Mouse (Mus musculus): ENCODE results near the gene Gstm6. TPM values are rescaled to one million over a fixed set of nuclear protein-coding genes. Genes with fewer than 3 reads are reported as not detected.
"Not testable (repeated sequence)": the region's sequence is repeated elsewhere in the genome, so short reads cannot be mapped to it uniquely, and the experiment has no call there.

Gstm6 gene
- polyA plus RNA-seq, 1 experiment from 2014 or later = 10.4 TPM

DNA sequence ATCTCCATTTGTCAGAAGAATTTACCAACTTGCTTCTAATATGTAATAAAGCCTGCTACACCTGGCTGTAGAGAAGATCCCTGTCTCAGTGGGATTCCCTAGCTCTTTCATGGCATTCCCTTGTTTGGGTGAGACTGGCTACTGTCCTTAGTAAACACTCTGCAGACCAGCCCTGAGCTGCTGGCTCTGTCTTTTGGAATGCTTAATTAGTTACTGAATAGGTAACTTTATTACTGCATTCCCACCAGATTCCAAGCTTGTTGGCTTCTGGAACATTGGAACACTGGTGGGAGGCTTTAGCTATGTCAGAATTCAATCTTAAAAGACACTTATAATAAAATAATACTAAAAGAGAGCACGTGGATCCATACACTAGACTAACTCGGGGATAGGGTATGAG lies 54.3 kb downstream of the Gstm6 start:
- H3K9me3 ChIP-seq (replicated peaks); H3K27ac ChIP-seq; ATAC-seq (replicated peaks; ENCODE audit: insufficient number of reproducible peaks, insufficient read depth, low FRiP score, low read depth); H3K4me3 ChIP-seq; H3K9ac ChIP-seq; H3K36me3 ChIP-seq; H3K27me3 ChIP-seq; H3K4me1 ChIP-seq (replicated peaks); H3K4me2 ChIP-seq: not testable (repeated sequence)
- 84% methylated on average over 2 of the region's 2 CpGs for WGBS

Other genes starting within 250 kb of the Gstm6 start
- 47.3 and 54.6 TPM in 2 replicates for gene Ahcyl1, start 247.2 kb downstream of the Gstm6 start, polyA plus RNA-seq (2015; fragmentation: Nextera tagmentation; extraction: Ambion mirVana)
- gene Csf1, start 183.3 kb downstream of the Gstm6 start, polyA plus RNA-seq (2015; fragmentation: Nextera tagmentation; extraction: Ambion mirVana) = 8.0 and 11.2 TPM in 2 replicates
- not detected in 2 replicates for gene Eps8l3, start 66.5 kb downstream of the Gstm6 start, polyA plus RNA-seq (2015; fragmentation: Nextera tagmentation; extraction: Ambion mirVana)
- gene Gstm5, start 47.9 kb downstream of the Gstm6 start, polyA plus RNA-seq (2015; fragmentation: Nextera tagmentation; extraction: Ambion mirVana) = 111 and 122 TPM in 2 replicates
- gene Gstm7, start 11.9 kb downstream of the Gstm6 start, polyA plus RNA-seq (2015; fragmentation: Nextera tagmentation; extraction: Ambion mirVana) = 22.1 and 23.1 TPM in 2 replicates
- 0.30 TPM in 1 of 2 replicates, not detected in the other for gene Gstm3, start 25.5 kb upstream of the Gstm6 start, polyA plus RNA-seq (2015; fragmentation: Nextera tagmentation; extraction: Ambion mirVana)
- gene Gstm2, start 42.7 kb upstream of the Gstm6 start, polyA plus RNA-seq (2015; fragmentation: Nextera tagmentation; extraction: Ambion mirVana) = 71.9 and 82.1 TPM in 2 replicates
- gene Gstm1, start 74.2 kb upstream of the Gstm6 start, polyA plus RNA-seq (2015; fragmentation: Nextera tagmentation; extraction: Ambion mirVana) = 72.1 and 88.3 TPM in 2 replicates
- gene Gstm4, start 101.1 kb upstream of the Gstm6 start, polyA plus RNA-seq (2015; fragmentation: Nextera tagmentation; extraction: Ambion mirVana) = 12.9 and 16.0 TPM in 2 replicates
- gene Ampd2, start 142.9 kb upstream of the Gstm6 start, polyA plus RNA-seq (2015; fragmentation: Nextera tagmentation; extraction: Ambion mirVana) = 22.5 and 31.4 TPM in 2 replicates
- gene Gnat2, start 149.0 kb upstream of the Gstm6 start, polyA plus RNA-seq (2015; fragmentation: Nextera tagmentation; extraction: Ambion mirVana) = 0.74 and 1.1 TPM in 2 replicates
- gene Gnai3, start 202.4 kb upstream of the Gstm6 start, polyA plus RNA-seq (2015; fragmentation: Nextera tagmentation; extraction: Ambion mirVana) = 65.9 and 80.3 TPM in 2 replicates
- gene Gpr61, start 211.1 kb upstream of the Gstm6 start, polyA plus RNA-seq (2015; fragmentation: Nextera tagmentation; extraction: Ambion mirVana) = 0.05 and 0.16 TPM in 2 replicates
- gene Amigo1, start 242.6 kb upstream of the Gstm6 start, polyA plus RNA-seq (2015; fragmentation: Nextera tagmentation; extraction: Ambion mirVana) = 3.0 and 3.2 TPM in 2 replicates